Mouse (Mus musculus) spleen, adult 12 weeks (tissue): ENCODE results near the gene Mapk10.
"Not testable (repeated sequence)": the region's sequence is repeated elsewhere in the genome, so short reads cannot be mapped to it uniquely, and the experiment has no call there.

Experiments used
- DNase-seq: peaks from one replicate; pipeline ENCODE4 v3.0.0; 2022; ENCODE audit warnings: low spot score

Mapk10 gene

DNA sequence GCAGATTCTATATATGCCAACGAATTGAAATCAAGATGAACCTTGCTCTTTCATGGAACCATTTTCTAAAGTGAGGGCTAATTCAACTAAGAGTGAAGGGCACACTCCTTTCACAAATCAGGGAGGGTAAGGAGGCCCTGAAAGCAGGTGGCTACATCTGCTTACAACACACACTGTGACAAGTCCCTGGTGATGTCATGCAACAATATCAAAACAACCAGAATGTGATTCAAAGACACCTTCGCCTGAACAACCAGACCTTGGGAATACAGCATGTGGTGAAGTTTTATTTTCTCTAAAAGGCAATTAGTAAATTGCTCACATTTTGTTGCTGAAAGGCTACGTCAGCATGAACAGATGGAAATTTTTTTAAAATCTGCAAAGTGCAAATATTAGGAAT lies 258.2 kb downstream of the Mapk10 start:
- DNase-seq: no peak

DNA sequence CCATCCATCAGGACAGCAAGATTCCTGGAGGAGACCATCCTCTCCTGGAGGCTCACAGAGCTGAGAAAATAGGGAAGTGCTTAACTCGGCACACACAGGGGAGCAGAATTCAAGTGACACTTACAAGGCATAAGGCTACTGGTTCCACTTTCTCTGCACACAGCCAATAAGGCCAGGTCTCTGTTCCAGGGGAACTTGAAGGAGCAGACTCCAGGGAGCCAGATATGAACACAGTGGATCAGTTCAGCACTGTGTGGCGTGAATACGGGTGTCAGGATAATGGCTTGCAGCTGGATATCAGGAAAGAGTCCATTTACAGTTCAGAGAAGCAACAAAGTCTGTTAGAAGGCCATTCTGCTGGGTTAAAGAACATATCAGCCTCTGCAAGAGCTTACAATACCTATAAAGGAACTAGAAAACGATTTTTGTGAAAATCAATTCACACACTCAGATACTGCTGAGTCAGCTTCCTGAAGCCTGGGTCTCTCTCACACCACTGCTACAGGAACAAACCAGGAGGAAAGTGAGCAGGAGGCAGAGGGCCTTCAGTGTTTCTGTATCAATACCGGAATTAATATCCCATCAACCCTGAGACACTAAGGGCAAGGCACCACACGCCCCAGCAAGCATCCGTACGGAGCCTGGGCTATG lies 263.9 kb downstream of the Mapk10 start:
- DNase-seq: no peak

DNA sequence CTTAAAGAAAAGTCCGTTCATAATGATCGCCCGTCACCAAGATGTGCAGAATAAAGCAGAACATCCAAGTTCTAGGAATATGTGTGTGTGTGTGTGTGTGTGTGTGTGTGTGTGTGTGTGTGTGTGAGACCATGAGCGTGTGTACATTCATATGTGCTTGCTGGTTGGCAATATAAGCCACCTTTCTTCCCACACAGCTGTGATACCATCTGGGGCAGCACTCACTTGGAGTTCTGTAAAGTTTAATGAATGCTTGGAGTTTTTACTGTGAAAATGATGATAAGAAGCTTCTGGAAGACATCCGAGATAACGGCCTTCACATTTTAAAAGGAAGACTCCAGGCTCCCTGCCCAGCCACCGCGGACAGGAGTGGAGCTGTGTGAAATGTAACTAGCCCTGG lies 264.5 kb downstream of the Mapk10 start:
- DNase-seq: no peak

DNA sequence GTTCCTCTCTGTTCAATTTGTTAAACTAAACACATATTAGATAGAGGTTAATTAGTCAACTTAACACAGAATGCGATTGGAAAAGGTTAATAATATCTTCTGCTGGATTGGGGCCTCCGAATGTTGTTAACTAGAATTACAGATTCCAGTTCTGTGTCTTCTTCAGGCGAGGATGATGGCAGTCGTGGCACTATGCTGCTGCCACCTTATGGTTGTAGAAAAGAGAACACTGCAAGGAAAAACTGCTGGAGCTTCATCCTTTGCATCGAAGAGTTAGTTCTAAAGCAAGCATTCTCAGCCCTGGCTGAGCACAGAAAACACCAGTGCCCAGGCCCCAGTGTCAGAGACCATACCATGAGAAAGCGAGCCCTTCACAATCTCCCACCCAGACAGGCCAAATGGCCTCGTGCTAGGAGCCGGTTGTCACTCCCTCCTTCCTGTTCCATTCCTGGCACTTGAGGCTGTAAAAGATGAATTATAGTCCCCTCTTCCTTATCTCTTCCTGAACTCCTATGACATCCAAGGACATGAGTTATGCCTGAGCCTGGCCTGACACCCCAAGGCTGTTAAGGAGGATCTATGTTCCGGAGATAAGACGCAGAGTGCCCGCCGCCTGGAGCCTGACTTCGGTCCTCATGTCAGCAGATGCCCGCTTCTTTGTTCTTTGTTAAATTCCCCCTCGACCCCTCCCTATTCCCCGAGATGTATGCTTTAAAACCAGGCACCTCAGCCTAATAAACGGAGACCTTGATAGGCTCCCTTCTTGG lies 267.1 kb downstream of the Mapk10 start:
- DNase-seq: not testable (repeated sequence)

DNA sequence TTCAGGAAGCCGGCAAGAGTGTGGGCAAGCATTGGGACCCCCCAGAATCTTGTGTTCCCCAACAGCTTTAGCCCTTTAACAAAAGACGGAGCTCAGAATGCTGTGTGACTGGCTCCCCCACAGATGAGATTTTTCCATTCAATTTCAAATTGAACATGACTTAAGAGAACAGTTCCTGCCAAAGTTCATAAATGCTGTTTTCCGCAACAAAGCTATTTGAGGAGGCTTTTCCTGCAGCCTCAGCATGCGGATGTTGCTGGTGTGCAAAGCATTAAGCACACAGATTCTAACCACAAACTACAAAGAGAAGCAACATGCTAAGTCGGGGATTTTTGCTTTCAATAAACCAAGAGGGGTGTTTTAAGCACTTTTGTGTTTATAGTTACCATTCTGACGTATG lies 281.0 kb downstream of the Mapk10 start:
- no peak for DNase-seq

DNA sequence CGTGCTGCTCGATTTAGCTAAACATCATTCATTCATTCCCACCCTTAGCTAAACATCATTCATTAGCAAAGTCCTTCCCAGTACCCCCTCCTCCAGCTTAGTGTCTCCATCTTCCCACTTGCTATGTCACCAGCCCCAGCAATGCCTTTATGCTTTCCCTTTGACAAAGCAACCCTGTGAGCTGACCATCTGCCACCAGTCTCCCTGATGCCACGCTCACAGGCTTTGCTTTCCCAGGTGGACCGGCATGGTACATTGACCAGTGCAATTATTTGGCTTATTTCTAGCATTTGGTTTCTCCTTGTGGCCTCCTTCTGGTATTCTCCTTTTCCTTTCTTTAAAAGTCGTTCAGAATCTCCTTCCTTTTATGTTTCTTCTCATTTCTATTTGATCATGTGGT lies 284.3 kb downstream of the Mapk10 start:
- DNase-seq: no peak

DNA sequence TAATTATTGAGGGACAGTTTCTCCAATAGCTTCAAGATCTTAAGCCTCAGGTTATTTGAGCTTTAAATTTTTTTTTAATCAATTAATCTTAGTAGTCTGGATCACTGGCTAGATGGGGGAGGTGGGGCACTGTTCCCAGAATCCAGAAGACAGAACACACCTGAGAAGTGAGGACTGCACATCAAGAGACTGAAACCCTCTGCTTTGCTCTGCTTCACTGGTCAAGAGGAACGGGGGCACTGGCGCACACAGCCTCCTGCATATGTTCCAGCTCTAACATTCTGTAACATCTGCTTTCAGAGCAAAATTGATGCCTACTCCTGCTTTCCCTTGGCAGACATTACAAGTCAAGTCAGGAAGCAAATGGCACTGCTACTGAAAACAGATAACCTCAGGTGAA lies 290.9 kb downstream of the Mapk10 start:
- DNase-seq: no peak

DNA sequence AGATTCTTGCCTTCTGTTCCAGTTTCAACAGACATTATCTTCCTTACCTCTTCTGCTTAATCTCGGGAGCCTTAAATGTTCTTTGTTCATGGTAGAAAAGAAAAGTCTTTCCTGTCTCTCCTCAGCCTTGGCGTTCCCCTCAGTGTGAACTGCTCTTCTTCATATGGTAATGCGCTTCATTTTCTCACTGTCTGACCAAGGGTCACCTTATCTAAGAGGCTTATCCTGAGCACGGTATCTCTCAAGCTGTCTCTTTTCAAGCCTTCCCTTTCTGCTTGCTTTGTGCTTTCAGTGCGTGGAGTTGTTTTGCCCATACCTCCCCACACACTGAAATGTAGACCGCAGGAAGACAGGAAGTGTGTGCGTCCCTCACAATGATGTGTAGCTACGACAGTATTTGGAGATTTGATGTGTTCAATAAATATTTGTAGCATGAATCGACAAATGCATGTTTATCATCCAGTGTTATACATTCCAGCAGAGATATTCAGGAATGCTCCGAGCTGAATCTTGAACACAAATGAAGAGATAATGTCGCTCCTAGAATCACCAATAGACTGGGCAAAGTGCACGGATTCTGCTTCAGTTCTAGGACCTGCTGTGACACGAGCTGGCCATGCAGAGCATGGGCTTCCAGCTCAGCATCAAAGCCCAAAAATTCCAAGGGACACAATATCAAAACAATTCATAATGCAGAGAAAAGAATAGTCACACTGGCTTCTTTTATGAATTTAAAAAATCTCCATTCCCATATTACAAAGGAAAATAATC lies 305.5 kb downstream of the Mapk10 start:
- DNase-seq: no peak

DNA sequence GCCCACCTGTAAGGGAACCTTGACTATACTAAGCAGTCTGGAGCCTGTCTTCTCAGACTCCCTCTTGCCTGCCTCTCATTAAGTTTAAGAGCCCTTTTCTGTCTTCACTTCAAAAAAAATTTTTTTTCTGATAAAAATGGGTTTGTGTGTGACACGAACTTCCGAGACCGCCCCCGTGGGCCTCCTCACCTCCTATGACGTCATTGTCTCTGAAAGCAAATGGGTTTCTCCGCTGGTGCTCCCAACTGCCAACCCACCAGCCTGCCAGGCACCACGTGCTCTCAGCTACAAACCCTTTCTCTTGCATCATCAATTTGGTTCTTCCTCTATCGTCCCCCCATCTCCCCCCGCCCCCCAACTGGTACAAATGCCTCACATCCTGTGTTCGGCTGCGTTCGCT lies 307.1 kb downstream of the Mapk10 start:
- DNase-seq: no peak

DNA sequence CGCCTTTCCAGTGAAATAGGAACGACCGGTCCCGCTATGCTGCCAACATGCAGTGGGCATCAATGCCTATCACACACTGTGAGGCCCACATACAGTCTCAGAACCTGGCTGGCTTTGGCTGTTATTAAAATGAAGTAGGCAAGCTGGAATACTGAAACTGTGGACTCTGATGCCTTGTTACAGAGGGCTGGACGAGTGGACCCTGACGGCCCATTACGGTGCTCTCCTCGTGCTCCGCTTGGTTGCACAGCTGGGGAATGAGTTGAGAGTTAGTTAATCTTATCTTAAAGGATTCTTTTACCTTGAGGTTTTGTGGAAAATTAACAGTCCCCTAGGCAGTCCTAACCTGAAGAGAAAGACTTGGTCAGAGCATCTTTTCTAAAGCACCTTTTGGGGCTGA lies 307.6 kb downstream of the Mapk10 start:
- DNase-seq: no peak

DNA sequence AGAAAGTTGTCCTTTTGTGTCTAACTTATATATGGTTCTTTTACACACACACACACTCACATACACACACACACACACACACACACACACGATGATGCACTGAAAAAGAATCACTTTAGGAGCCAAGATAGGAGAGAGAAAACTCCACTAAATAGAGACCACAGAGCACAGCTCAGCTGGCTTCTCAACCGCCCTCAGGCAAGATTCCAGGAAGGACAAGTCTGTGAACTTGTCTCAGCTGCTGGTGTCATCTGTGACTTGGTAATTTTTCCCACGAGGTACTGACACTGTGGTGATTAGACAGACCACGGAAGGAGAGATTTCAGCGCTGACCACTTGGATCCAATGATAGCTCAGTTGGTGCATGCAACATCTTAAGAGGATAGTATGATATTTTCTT lies 310.0 kb downstream of the Mapk10 start:
- DNase-seq: no peak

DNA sequence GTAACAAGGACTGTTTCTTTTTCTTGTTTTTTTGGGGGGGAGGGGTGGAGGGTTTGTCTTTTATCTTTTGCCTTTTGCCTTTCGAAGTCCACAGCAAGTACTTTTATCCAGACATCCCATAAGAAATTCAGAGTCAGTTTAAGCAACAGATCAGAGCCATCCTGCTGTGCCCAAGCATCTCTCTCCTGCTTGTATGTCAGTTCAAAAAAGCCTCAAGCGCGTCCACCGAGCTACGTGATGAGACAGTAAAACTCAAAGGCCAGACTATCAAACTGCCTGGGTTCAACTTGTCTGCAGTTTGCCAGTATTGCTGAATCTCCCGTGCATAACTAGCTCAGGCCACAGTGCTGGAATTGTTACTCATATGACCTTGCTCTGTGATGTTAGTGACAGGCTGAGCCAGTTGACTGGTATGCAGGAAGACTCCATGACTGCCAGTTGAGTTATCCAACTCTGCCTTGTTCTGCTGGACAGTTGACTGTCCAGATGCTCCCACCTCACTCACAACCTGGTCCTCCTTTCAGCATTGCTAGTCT lies 311.4 kb downstream of the Mapk10 start:
- DNase-seq: no peak

DNA sequence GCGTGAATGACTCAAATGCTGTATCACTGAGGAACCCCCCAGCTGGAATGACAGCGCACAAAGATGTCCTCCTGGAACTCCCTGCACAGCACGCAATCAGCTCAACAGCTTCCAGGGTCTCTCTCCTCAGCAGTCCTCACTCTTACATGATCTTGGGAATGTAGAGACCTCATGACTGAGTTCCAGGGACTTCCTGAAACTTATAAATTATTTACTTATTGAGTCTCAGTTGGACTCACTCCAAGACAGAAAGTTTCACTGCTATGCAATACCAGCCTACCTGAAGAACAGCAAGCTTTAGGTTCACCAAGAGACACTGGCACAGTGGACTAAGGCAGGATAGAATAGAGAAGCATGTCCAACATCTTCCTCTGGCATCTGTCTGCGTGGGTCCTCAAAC lies 312.8 kb downstream of the Mapk10 start:
- DNase-seq: no peak

DNA sequence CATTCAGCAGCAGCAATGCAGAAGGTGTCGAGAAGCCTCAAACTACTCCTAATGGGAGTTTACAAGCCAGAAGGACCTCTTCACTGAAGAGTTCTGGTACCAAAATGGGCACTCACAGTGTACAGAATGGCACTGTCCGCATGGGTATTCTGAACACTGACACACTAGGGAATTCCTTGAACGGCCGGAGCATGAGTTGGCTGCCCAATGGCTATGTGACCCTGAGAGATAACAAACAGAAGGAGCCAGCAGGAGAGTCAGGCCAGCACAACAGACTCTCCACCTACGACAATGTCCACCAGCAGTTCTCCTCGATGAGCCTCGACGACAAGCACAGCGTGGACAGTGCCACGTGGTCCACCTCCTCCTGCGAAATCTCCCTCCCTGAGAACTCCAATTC lies 318.9 kb downstream of the Mapk10 start:
- DNase-seq: no peak

DNA sequence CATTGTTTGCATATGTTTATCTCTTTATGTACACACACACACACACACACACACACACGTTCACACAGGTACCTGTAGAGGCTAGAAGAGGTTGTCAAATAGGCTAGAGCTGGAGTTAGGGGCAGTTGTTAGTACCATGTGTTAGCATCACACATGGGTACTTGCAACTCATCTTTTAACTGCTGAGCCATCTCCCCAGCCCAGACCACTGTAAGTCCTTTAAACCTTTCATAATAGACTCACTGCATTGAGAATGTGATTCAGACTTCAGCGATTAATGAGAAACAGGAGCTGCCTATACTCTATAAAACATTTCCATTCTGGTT lies 322.0 kb downstream of the Mapk10 start:
- no peak for DNase-seq

DNA sequence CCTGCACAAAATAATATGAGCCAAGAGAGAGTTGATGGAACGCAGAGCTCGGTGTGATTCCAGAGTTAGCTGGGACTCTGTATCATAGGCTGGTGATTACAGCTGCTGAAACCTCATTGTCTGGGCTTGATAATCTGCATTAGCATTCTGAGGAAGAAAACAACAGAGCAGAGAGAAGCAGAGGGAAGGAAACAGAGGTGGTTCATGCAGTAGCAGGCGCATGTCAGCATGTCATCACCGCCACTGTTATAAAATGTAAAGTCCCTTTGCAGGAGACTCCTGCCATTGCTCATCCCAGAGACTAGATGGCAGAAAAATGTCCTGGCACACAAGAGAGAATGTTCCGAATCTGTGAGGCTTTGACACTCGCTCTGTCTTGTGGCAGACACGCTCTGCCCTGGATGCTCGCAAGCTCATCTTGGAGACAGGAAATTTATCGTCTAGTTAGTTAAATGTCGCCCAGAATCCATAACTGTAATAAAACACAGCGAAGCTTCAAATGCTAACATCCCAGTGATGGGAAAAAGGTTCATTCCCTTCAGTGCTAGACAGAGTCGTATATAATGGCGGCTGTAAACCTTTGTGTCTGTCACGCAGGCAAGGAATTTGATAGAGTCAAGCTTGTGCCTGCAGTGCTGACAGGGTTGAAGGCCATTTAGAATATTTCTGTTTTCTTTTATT lies 322.5 kb downstream of the Mapk10 start:
- no peak for DNase-seq

DNA sequence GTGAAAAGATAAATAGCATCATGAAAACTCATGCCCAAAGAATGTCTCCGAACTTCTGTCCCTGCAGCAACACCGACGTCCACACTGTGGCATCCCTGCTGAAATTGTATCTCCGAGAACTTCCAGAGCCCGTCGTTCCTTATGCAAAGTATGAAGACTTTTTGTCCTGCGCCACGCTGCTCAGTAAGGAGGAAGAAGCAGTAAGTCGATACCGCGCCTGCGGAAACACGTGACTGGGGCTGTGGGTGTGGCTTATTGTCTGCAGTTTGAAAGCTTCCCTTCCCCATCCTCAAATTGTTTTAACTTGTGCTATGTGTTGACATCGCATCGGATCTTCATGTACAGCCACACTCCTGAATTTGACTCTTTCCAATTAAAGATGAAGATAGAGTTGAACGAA lies 335.5 kb downstream of the Mapk10 start:
- DNase-seq: no peak

DNA sequence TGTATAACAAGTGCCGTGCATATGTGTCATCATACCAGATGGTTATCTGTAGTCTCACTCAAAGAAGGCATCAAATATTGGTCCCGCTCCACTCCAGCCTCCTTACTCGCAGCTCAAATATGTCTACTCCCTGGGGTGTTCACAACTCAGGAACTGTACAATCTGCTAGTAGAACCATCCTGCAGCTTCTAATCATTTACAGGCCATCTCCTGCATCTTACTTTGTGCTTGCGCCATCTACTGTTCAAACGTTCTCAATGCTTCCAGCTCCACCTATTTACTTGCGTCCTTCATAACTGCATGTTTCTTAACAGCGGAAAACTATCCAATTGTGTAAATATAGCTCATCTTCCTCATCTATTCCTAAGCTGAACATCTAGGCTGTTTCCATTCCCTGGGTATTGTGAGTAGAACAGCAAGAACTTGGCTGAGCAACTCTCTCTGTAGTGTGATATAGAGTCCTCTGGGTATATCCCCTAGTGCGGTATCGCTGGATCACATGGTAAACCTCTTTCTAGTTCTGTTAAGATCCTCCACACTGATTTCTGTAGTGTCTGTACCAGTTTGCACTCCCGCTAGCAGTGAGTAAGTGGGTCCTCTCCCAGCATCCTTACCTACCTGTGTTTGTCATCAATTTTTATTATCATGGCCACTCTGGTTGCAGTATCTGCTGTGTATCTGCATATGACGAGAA lies 336.4 kb downstream of the Mapk10 start:
- no peak for DNase-seq

DNA sequence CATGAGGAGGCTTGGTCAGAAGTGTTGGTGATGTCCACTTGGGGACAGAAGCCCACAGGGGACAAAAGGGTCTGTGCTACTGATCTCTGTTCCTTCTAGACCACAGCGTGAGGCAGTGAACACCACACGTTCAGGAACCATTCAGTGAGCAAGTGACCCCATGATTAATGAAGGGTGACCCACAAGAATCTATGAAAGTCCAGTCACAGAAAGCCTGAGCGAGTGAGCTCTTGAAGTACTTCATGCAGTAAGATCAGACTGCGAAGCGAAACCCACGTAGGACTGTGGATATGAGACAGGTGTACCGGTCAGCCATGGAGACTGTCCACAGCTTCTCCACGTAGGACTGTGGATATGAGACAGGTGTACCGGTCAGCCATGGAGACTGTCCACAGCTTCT lies 338.1 kb downstream of the Mapk10 start:
- not testable (repeated sequence) for DNase-seq

DNA sequence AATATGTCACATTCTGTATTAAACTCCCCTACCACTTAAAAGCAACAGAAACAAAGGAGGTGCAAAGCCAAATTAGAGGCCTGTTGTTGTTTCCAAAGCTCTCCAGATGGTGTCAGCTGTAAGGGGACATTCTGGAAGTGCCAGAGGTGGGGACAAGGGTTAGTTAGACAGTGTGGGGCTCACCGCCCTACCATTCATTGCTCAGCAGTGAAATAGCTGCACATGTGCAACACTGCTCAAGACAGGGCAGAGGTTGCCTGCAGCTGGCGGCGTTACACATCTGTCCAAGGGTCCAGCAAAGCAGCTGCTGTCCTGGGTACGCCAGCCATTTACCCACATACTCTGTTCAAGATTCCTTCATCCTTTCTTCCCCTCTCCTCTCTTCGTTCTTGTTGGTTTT lies 342.9 kb downstream of the Mapk10 start:
- no peak for DNase-seq

DNA sequence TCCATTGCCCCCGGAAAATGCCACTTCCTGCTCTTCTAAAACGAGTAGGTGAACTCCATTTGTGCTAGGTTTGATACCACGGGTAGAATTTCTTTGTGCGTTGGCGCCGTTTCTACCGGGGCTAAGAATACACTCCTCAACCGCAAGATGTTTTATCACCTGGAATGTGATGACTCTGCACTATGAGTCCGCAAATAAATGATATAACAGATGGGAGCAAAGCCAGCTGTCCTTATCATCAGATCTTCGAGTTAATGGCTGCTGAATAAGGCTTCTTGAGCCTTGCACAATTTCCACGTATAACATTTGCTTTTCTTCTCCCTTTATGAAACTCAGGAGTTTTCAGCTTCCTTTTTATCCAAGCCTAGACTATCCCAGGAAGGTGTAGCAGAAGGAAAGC lies 351.4 kb downstream of the Mapk10 start:
- DNase-seq: no peak

DNA sequence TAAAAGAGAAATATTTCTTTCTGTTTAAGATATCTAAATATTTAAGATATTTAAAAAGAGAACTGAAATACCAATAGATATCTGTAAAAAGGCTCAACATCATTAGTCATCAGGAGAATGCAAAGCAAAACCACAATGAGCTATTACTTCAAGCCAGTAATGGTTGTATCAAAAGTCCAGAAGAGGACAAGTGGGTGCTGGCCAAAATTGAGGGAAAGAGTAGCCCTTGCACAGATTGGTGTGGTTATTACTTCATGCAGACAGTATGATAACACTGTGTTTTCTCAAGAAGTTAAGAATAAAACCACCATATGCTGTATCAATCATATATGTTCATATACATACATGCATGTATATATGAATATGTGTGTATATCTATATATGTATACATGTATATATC lies 353.1 kb downstream of the Mapk10 start:
- no peak for DNase-seq
